Mouse (Mus musculus) left cerebral cortex, adult 18-20 months (tissue): ENCODE data around the gene Rab32. TPM values are rescaled to one million over a fixed set of nuclear protein-coding genes. Genes with fewer than 3 reads are reported as not detected.
"Not testable (repeated sequence)": the region's sequence is repeated elsewhere in the genome, so short reads cannot be mapped to it uniquely, and the experiment has no call there.

Experiments
- DNase-seq, 2 experiments: peaks; one replicate each; pipeline ENCODE4 v3.0.0; 2021 to 2022; ENCODE audit warnings: low spot score in 2 of 2, mixed read lengths in 1 of 2
- long read RNA-seq, 2 experiments: library from polyadenylated mRNA; stranded (forward); transcript quantifications; one replicate each; pipeline ENCODE4 v2.0.0; 2021
- total RNA-seq, 2 experiments: library from RNA; stranded (reverse); gene quantifications; 2 replicates each; pipeline ENCODE4 v1.2.3; 2021

Gene Rab32
- 1 to 10 TPM; 2.1 to 2.2 TPM for total RNA-seq
- long read RNA-seq, experiment 1, transcript Rab32-201 (3 exons, 2,149 nt), result major isoform, 5 of 6 reads
- long read RNA-seq, experiment 1, partial matches to known transcripts, result 0 of 6 reads
- long read RNA-seq, experiment 1, other reads (novel, unspliced or antisense), result 1 of 6 reads
- long read RNA-seq, experiment 2, partial matches to known transcripts, result 1 of 3 reads
- long read RNA-seq, experiment 2, other reads (novel, unspliced or antisense), result 0 of 3 reads

GRCm38 (mm10) chr10:10557570-10558336 is at the start of gene Rab32:
Gene Rab32 (minus strand): TSS chr10:10558265.
- peak; percentile 88 to 93 for DNase-seq

- no peak for DNase-seq
Observed at GRCm38 (mm10) chr10:10600771-10601170, 42.7 kb upstream of the Rab32 start.

GRCm38 (mm10) chr10:10597495-10597894 is 39.4 kb upstream of the Rab32 start:
- not testable (repeated sequence) for DNase-seq

- DNase-seq, result no peak
Observed at GRCm38 (mm10) chr10:10580811-10581210, 22.7 kb upstream of the Rab32 start.

- no peak for DNase-seq
Observed at GRCm38 (mm10) chr10:10579821-10580220, 21.8 kb upstream of the Rab32 start.

- no peak for DNase-seq
Observed at GRCm38 (mm10) chr10:10558337-10558711, 259 bp upstream of the Rab32 start.

- DNase-seq, result no peak
Observed at GRCm38 (mm10) chr10:10557085-10557484, 980 bp downstream of the Rab32 start.

GRCm38 (mm10) chr10:10555676-10556075 is 2.4 kb downstream of the Rab32 start:
- DNase-seq, result no peak

- no peak for DNase-seq
Observed at GRCm38 (mm10) chr10:10555221-10555620, 2.8 kb downstream of the Rab32 start.

GRCm38 (mm10) chr10:10550134-10550533 is 7.9 kb downstream of the Rab32 start:
- no peak for DNase-seq

GRCm38 (mm10) chr10:10546623-10547022 is 11.4 kb downstream of the Rab32 start:
- peak in 1 of 2 experiments; percentile 13 for DNase-seq

GRCm38 (mm10) chr10:10544955-10545354 is 13.1 kb downstream of the Rab32 start:
- no peak for DNase-seq

Other genes starting within 250 kb of the Rab32 start
- under 1 TPM; 0.47 to 0.72 TPM for gene Adgb, start 85.9 kb downstream of the Rab32 start, total RNA-seq
- not detected for gene Gm10944, start 123.1 kb upstream of the Rab32 start, total RNA-seq